Mouse (Mus musculus) liver, adult 2 months (tissue): ENCODE results near the gene Fam90a1b. TPM values are rescaled to one million over a fixed set of nuclear protein-coding genes. Genes with fewer than 3 reads are reported as not detected.
"Not testable (repeated sequence)": the region's sequence is repeated elsewhere in the genome, so short reads cannot be mapped to it uniquely, and the experiment has no call there.

ENCODE experiments used
- DNase-seq: peaks from one replicate; pipeline ENCODE4 v3.0.0-alpha.2; 2011; ENCODE audit warnings: low read depth, low spot score; ENCODE audit errors: extremely low read depth
- H3K27ac ChIP-seq: fragments of 200-500 bp; replicated peaks from 2 replicates; pipeline ENCODE4 v1.5.1; 2012; ENCODE audit warnings: low read depth, mild to moderate bottlenecking, control low read depth, inconsistent platforms, low read length; ENCODE audit not compliant: insufficient read depth
- H3K27me3 ChIP-seq: fragments of 200-500 bp; 2 replicates; pipeline ENCODE4 v1.6.1; 2012; ENCODE audit warnings: mild to moderate bottlenecking, moderate library complexity, low read length, inconsistent platforms; ENCODE audit not compliant: control insufficient read depth, insufficient read depth
- H3K36me3 ChIP-seq: fragments of 200-500 bp; 2 replicates; pipeline ENCODE4 v1.6.1; 2012; ENCODE audit warnings: low read length, inconsistent platforms; ENCODE audit not compliant: control insufficient read depth, insufficient read depth
- H3K4me1 ChIP-seq: fragments of 200-500 bp; 2 replicates; pipeline ENCODE4 v1.6.1; 2011; ENCODE audit warnings: low read length; ENCODE audit not compliant: control insufficient read depth, insufficient read depth
- H3K4me3 ChIP-seq: fragments of 200-500 bp; 2 replicates; pipeline ENCODE4 v1.5.1; 2011; ENCODE audit warnings: low read depth, mild to moderate bottlenecking, control low read depth, low read length, moderate library complexity; ENCODE audit not compliant: insufficient read depth
- H3K79me2 ChIP-seq: fragments of 200-500 bp; 2 replicates; pipeline ENCODE4 v1.6.1; 2012; ENCODE audit warnings: inconsistent platforms, mild to moderate bottlenecking, low read length, moderate library complexity; ENCODE audit not compliant: control insufficient read depth, insufficient read depth
- H3K9ac ChIP-seq: fragments of 200-500 bp; 2 replicates; pipeline ENCODE4 v1.6.1; 2012; ENCODE audit warnings: low read depth, mild to moderate bottlenecking, control low read depth, inconsistent platforms, low read length
- CTCF ChIP-seq: fragments of 200-500 bp; IDR thresholded peaks from 2 replicates; pipeline ENCODE4 v1.5.1; 2011; ENCODE audit warnings: low read depth, low read length, control low read depth
- POLR2A ChIP-seq: fragments of 200-500 bp; IDR thresholded peaks from 2 replicates; pipeline ENCODE4 v1.6.1; 2011; ENCODE audit warnings: low read length, control low read depth; ENCODE audit not compliant: insufficient read depth; ENCODE audit errors: extremely low read depth
- WGBS: fragments of 180-500 bp; shearing (Covaris S2); methylation state at CpG from one replicate; pipeline ENCODE4 v1.1.7; 2018; 5-methylcytosine and 5-hydroxymethylcytosine counted together
- polyA plus RNA-seq: library from polyadenylated mRNA; depleted of rRNA; stranded (reverse); fragments of >200 nt; gene quantifications from 2 replicates; pipeline ENCODE4 v1.2.3, GENCODE M21; 2012; rRNA removed
- total RNA-seq: library from RNA; depleted of rRNA; stranded (reverse); fragments of >200 nt; gene quantifications from 2 replicates; pipeline ENCODE4 v1.2.3, GENCODE M21; 2014; rRNA removed

Gene Fam90a1b
- total and polyA plus RNA-seq, 2 experiments = not detected

DNA sequence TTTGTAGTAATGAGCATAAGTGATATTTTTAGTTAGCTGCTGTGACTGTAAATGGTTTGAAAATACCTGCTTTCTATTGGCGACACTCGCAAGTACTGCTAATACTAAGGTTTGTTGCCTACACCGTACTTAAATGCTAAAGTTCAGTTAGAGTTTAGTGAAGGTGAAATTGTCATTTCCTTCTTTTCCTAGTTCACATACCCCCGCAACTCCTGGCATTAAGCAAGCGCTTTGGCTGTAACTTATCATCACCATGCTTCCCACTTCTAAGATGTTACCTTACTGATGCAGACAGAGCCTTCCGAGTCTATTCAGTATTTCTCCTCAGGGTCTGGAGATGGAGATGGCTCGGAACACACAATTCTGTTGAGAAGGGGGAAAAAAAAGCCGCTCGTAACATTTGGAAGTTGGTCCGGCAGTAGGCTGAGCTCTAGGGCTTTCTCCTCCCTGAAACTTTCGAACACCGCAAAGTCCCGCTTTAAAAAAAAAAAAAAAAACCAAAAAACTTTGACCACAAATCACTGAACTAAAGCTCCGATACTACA, 1.1 kb downstream of the Fam90a1b start:
- no peak for DNase-seq
- Histone ChIP-seq H3K4me3 (no peak overlapping the region), H3K36me3 (no peaks in the 10 kb centered on the region), H3K4me1 (no peaks in the 10 kb centered on the region), H3K79me2 (peaks cover 2% of the 10 kb centered on the region; the same call in 1 of the 2 replicates), H3K27ac (no peak overlapping the region), H3K27me3 (peaks cover 2% of the 10 kb centered on the region; the same call in 1 of the 2 replicates), H3K9ac (no peak overlapping the region)
- TF ChIP-seq POLR2A (no peak), CTCF (no peak)
- 13% methylated on average over 14 of the region's 14 CpGs for WGBS

DNA sequence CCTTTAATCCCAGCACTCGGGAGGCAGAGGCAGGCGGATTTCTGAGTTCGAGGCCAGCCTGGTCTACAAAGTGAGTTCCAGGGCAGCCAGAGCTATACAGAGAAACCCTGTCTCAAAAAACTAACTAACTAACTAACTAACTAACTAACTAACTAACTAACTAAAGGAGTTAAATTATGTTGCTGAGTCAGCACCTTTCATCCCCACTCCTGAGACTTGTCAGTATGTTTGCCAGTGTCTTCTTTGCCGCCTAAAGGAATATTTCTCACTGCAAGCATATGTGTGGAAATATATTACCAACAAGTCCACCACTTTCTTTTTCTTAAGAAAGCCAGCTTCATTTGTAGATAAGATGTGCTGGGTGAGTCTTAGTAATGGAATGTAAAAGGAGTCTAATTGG, 22.9 kb downstream of the Fam90a1b start:
- 99% methylated on average over 4 of the region's 4 CpGs for WGBS
- H3K79me2 ChIP-seq, H3K27me3 ChIP-seq, H3K4me1 ChIP-seq, DNase-seq, H3K9ac ChIP-seq, H3K36me3 ChIP-seq, H3K4me3 ChIP-seq, H3K27ac ChIP-seq: not testable (repeated sequence)

DNA sequence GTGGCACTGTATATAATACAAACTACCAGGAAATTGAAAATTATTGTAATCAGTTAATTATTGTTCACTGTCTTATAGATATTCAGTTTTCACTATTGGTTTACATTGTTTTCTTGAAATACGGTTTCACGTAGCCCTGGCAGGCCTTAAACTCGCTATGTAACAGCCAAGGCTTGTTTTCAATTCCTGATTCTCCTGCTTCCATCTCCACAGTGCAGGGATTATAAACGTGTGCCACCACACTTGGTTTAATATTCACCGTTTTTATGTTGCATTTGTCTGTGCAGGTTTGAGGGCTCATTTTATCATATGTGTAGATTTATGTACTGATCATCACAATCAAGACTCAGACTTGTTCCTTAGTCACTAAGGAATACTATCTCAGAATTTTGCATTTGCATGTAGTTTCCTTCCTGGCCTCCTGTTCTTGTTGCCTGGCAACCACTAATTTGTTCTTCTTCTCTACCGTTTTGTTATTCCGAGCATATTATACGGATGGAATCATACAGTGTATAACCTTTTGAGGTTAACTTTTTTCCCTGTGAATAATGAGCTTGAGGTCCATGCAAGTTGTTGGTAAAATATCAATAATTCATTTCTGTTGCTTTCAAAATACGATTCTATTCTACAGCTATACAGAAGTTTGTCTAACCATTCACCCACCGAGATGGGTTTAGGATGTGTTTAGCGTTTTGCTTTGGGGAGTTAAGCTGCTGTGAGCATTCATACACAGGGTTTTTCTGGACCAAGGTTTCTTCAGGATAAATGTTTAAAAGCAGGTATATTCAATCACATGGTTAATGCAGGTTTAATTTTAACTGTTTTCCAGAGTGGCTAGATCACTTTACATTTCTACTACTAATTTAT, 45.3 kb downstream of the Fam90a1b start:
- no peaks in the 10 kb centered on the region for H3K4me1 ChIP-seq
- H3K79me2 ChIP-seq = no peaks in the 10 kb centered on the region
- no peaks in the 10 kb centered on the region for H3K36me3 ChIP-seq
- H3K27me3 ChIP-seq = no peaks in the 10 kb centered on the region
- TF ChIP-seq POLR2A = no peak
- no peak for TF ChIP-seq CTCF
- DNase-seq = no peak
- H3K27ac ChIP-seq = no peak overlapping the region
- H3K9ac ChIP-seq = no peak overlapping the region
- H3K4me3 ChIP-seq = no peak overlapping the region
- WGBS = 84% methylated on average over 11 of the region's 11 CpGs

Other genes starting within 250 kb of the Fam90a1b start
- 13.8 and 14.4 TPM in 2 replicates for gene Zfx, start 243.1 kb downstream of the Fam90a1b start, total RNA-seq
- gene Zfx, start 243.1 kb downstream of the Fam90a1b start, polyA plus RNA-seq = 1.9 and 2.1 TPM in 2 replicates
- 93.1 and 103 TPM in 2 replicates for gene Eif2s3x, start 153.9 kb downstream of the Fam90a1b start, total RNA-seq
- gene Eif2s3x, start 153.9 kb downstream of the Fam90a1b start, polyA plus RNA-seq = 42.7 and 43.7 TPM in 2 replicates
- 5.9 and 7.4 TPM in 2 replicates for gene Klhl15, start 132.2 kb downstream of the Fam90a1b start, total RNA-seq
- gene Klhl15, start 132.2 kb downstream of the Fam90a1b start, polyA plus RNA-seq = 1.8 and 3.9 TPM in 2 replicates
- gene Apoo, start 340 bp upstream of the Fam90a1b start, total RNA-seq = 31.9 and 38.6 TPM in 2 replicates
- gene Apoo, start 340 bp upstream of the Fam90a1b start, polyA plus RNA-seq = 5.3 and 8.2 TPM in 2 replicates
- 51.4 and 63.2 TPM in 2 replicates for gene Maged1, start 175.4 kb upstream of the Fam90a1b start, total RNA-seq
- 55.0 and 78.9 TPM in 2 replicates for gene Maged1, start 175.4 kb upstream of the Fam90a1b start, polyA plus RNA-seq